Mouse (Mus musculus) intestine, postnatal 0 days (tissue): ENCODE data around the gene Itprid1. TPM values are rescaled to one million over a fixed set of nuclear protein-coding genes. Genes with fewer than 3 reads are reported as not detected.

ENCODE experiments used
- ATAC-seq: fragments of 200-750 bp; cut with Nextera tagmentation; 2 replicates; pipeline ENCODE4 v1.8.0; 2017; ENCODE audit warnings: mild to moderate bottlenecking, moderate TSS enrichment, moderate library complexity
- H3K27ac ChIP-seq: fragments of 300-500 bp; sonication (generic); 2 replicates; pipeline ENCODE4 v1.5.1; 2014; ENCODE audit warnings: mild to moderate bottlenecking, low read depth, low read length, moderate library complexity
- H3K27me3 ChIP-seq: fragments of 300-500 bp; sonication (generic); replicated peaks from 2 replicates; pipeline ENCODE4 v1.6.1; 2014; ENCODE audit warnings: low read length, mixed read lengths; ENCODE audit not compliant: control insufficient read depth, insufficient read depth
- H3K36me3 ChIP-seq: fragments of 300-500 bp; sonication (generic); 2 replicates; pipeline ENCODE4 v1.6.1; 2014; ENCODE audit warnings: mild to moderate bottlenecking, moderate library complexity; ENCODE audit not compliant: control insufficient read depth, insufficient read depth
- H3K4me1 ChIP-seq: fragments of 300-500 bp; sonication (generic); replicated peaks from 2 replicates; pipeline ENCODE4 v1.6.1; 2014; ENCODE audit warnings: antibody characterized with exemption, low read length, mixed read lengths; ENCODE audit not compliant: control insufficient read depth, insufficient read depth
- H3K4me2 ChIP-seq: fragments of 300-500 bp; sonication (generic); replicated peaks from 2 replicates; pipeline ENCODE4 v1.6.1; 2014; ENCODE audit warnings: low read depth, mild to moderate bottlenecking, moderate library complexity
- H3K4me3 ChIP-seq: fragments of 300-500 bp; sonication (generic); 2 replicates; pipeline ENCODE4 v1.5.1; 2014; ENCODE audit warnings: low read depth, low read length
- H3K9ac ChIP-seq: fragments of 300-500 bp; sonication (generic); 2 replicates; pipeline ENCODE4 v1.6.1; 2014; ENCODE audit warnings: mild to moderate bottlenecking, low read depth, low read length
- H3K9me3 ChIP-seq: fragments of 300-500 bp; sonication (generic); 2 replicates; pipeline ENCODE4 v1.6.1; 2016; ENCODE audit warnings: mixed run types; ENCODE audit not compliant: control insufficient read depth
- CTCF ChIP-seq: sonication (generic); IDR thresholded peaks from 2 replicates; pipeline ENCODE4 v1.5.1; 2016; ENCODE audit warnings: low read depth, mild to moderate bottlenecking, control low read depth, antibody characterized with exemption, moderate library complexity
- WGBS: fragments of 180-500 bp; shearing (Covaris S2); extraction: QIAGEN DNeasy Blood & Tissue Kit; methylation state at CpG from one replicate; pipeline ENCODE4 v1.1.7; 2014; 5-methylcytosine and 5-hydroxymethylcytosine counted together
- polyA plus RNA-seq: library from polyadenylated mRNA; unstranded; fragments of >200 nt; fragmentation: Nextera tagmentation; extraction: Ambion mirVana; gene quantifications from 2 replicates; pipeline ENCODE4 v1.2.1, GENCODE M21; 2015

Gene Itprid1
- polyA plus RNA-seq, 1 experiment from 2014 or later = not detected

GRCm38 (mm10) chr6:55979766-55980165, 143.1 kb downstream of the Itprid1 start:
- no peak overlapping the region for H3K4me2 ChIP-seq
- H3K27me3 ChIP-seq = no peaks in the 10 kb centered on the region
- H3K9ac ChIP-seq = no peak overlapping the region
- TF ChIP-seq CTCF = no peak
- H3K4me1 ChIP-seq = no peaks in the 10 kb centered on the region
- H3K4me3 ChIP-seq = no peak overlapping the region
- 76% methylated on average over 2 of the region's 2 CpGs for WGBS
- ATAC-seq = no peak
- no peaks in the 10 kb centered on the region for H3K36me3 ChIP-seq
- H3K9me3 ChIP-seq = no peaks in the 10 kb centered on the region
- no peak overlapping the region for H3K27ac ChIP-seq

GRCm38 (mm10) chr6:56008711-56009110, 172.0 kb downstream of the Itprid1 start:
- no peak overlapping the region for H3K4me3 ChIP-seq
- H3K36me3 ChIP-seq = no peaks in the 10 kb centered on the region
- ATAC-seq = no peak
- 80% methylated on average over 4 of the region's 4 CpGs for WGBS
- no peak overlapping the region for H3K27ac ChIP-seq
- H3K27me3 ChIP-seq = no peaks in the 10 kb centered on the region
- H3K4me2 ChIP-seq = no peak overlapping the region
- no peak for TF ChIP-seq CTCF
- no peaks in the 10 kb centered on the region for H3K9me3 ChIP-seq
- no peaks in the 10 kb centered on the region for H3K4me1 ChIP-seq
- H3K9ac ChIP-seq = no peak overlapping the region

- Histone ChIP-seq H3K27ac (no peak overlapping the region), H3K4me1 (no peaks in the 10 kb centered on the region), H3K9ac (no peak overlapping the region), H3K4me2 (no peak overlapping the region), H3K4me3 (no peak overlapping the region), H3K27me3 (no peaks in the 10 kb centered on the region), H3K9me3 (no peaks in the 10 kb centered on the region), H3K36me3 (no peaks in the 10 kb centered on the region)
- 80% methylated on average over 5 of the region's 5 CpGs for WGBS
- no peak for ATAC-seq
- no peak for TF ChIP-seq CTCF
Measured at GRCm38 (mm10) chr6:56012384-56012783, 175.7 kb downstream of the Itprid1 start.

GRCm38 (mm10) chr6:56017291-56017994, 180.7 kb downstream of the Itprid1 start, which contains the start of gene Ppp1r17:
TSS of gene Ppp1r17 (plus strand) at chr6:56017497.
- Histone ChIP-seq H3K4me1 (no peaks in the 10 kb centered on the region), H3K27me3 (no peaks in the 10 kb centered on the region), H3K9me3 (no peaks in the 10 kb centered on the region), H3K4me3 (no peak within 1 kb of the TSS), H3K27ac (no peak within 1 kb of the TSS), H3K9ac (no peak within 1 kb of the TSS), H3K36me3 (no peaks in the 10 kb centered on the region), H3K4me2 (no peak within 1 kb of the TSS)
- ATAC-seq = no peak
- TF ChIP-seq CTCF = no peak
- WGBS = 70% methylated on average over 16 of the region's 16 CpGs

GRCm38 (mm10) chr6:56019632-56020031, 182.9 kb downstream of the Itprid1 start:
- Histone ChIP-seq H3K9ac (no peak overlapping the region), H3K27ac (no peak overlapping the region), H3K4me1 (no peaks in the 10 kb centered on the region), H3K27me3 (no peaks in the 10 kb centered on the region), H3K4me2 (no peak overlapping the region), H3K9me3 (no peaks in the 10 kb centered on the region), H3K36me3 (no peaks in the 10 kb centered on the region), H3K4me3 (no peak overlapping the region)
- WGBS = 55% methylated on average over 2 of the region's 2 CpGs
- no peak for TF ChIP-seq CTCF
- ATAC-seq = no peak

- Histone ChIP-seq H3K9me3 (no peaks in the 10 kb centered on the region), H3K4me3 (no peak overlapping the region), H3K36me3 (no peaks in the 10 kb centered on the region), H3K9ac (no peak overlapping the region), H3K27me3 (no peaks in the 10 kb centered on the region), H3K27ac (no peak overlapping the region), H3K4me1 (no peaks in the 10 kb centered on the region), H3K4me2 (no peak overlapping the region)
- TF ChIP-seq CTCF = peak; percentile 52
- ATAC-seq = no peak
- WGBS = 56% methylated on average over 2 of the region's 2 CpGs
Measured at GRCm38 (mm10) chr6:56025533-56025932, 188.8 kb downstream of the Itprid1 start.
